Mouse (Mus musculus) ovary, adult 18-20 months (tissue): ENCODE results near the gene Pou5f1.
"Not testable (repeated sequence)": the region's sequence is repeated elsewhere in the genome, so short reads cannot be mapped to it uniquely, and the experiment has no call there.

Experiments used
- DNase-seq: peaks from one replicate; pipeline ENCODE4 v3.0.0; 2022; ENCODE audit warnings: low spot score, mixed read lengths

Gene Pou5f1

GRCm38 (mm10) chr17:35505776-35506175 is at the start of gene Pou5f1:
TSS of gene Pou5f1 (plus strand) at chr17:35506018.
- DNase-seq, result no peak

- not testable (repeated sequence) for DNase-seq
Observed at GRCm38 (mm10) chr17:35458247-35458646, 47.6 kb upstream of the Pou5f1 start.

GRCm38 (mm10) chr17:35460513-35461341 is 45.1 kb upstream of the Pou5f1 start:
- DNase-seq, result not testable (repeated sequence)

- not testable (repeated sequence) for DNase-seq
Observed at GRCm38 (mm10) chr17:35465651-35466050, 40.2 kb upstream of the Pou5f1 start.

- DNase-seq, result not testable (repeated sequence)
Observed at GRCm38 (mm10) chr17:35468936-35469335, 36.9 kb upstream of the Pou5f1 start.

- no peak for DNase-seq
Observed at GRCm38 (mm10) chr17:35469842-35470751, 35.7 kb upstream of the Pou5f1 start, which contains the start of gene H2-Q10. TSS of gene H2-Q10 (plus strand) at chr17:35470089.

GRCm38 (mm10) chr17:35484066-35484465 is 21.8 kb upstream of the Pou5f1 start:
- DNase-seq, result no peak

GRCm38 (mm10) chr17:35485702-35486101 is 20.1 kb upstream of the Pou5f1 start:
- DNase-seq, result no peak

- no peak for DNase-seq
Observed at GRCm38 (mm10) chr17:35486726-35487125, 19.1 kb upstream of the Pou5f1 start.

- DNase-seq, result no peak
Observed at GRCm38 (mm10) chr17:35488041-35488440, 17.8 kb upstream of the Pou5f1 start.

- DNase-seq, result no peak
Observed at GRCm38 (mm10) chr17:35490320-35490719, 15.5 kb upstream of the Pou5f1 start.

GRCm38 (mm10) chr17:35497124-35497523 is 8.7 kb upstream of the Pou5f1 start:
- DNase-seq, result no peak

- DNase-seq, result no peak
Observed at GRCm38 (mm10) chr17:35502226-35502625, 3.6 kb upstream of the Pou5f1 start.

GRCm38 (mm10) chr17:35502762-35503161 is 3.1 kb upstream of the Pou5f1 start:
- no peak for DNase-seq

- no peak for DNase-seq
Observed at GRCm38 (mm10) chr17:35503849-35504248, 2.0 kb upstream of the Pou5f1 start.

GRCm38 (mm10) chr17:35504628-35505481 is 963 bp upstream of the Pou5f1 start:
- no peak for DNase-seq

- DNase-seq, result no peak
Observed at GRCm38 (mm10) chr17:35506881-35507280, 1.1 kb downstream of the Pou5f1 start.

GRCm38 (mm10) chr17:35507556-35508260 is 1.9 kb downstream of the Pou5f1 start:
- DNase-seq, result no peak

- not testable (repeated sequence) for DNase-seq
Observed at GRCm38 (mm10) chr17:35508279-35508678, 2.5 kb downstream of the Pou5f1 start.

- DNase-seq, result no peak
Observed at GRCm38 (mm10) chr17:35509284-35509683, 3.5 kb downstream of the Pou5f1 start.
